Mouse (Mus musculus) large intestine, adult 2 months (tissue): ENCODE measurements at regions not wholly inside any gene's neighbourhood (a gene's known extent, or its start where the extent isn't known, plus 50 kb on each side); places are given as distances from the start of the nearest gene placed in this dataset.

Source experiments
- DNase-seq: peaks from one replicate; pipeline ENCODE4 v3.0.0-alpha.2; 2012; ENCODE audit warnings: low read depth, low spot score
- WGBS: fragments of 180-500 bp; shearing (Covaris S2); methylation state at CpG from one replicate; pipeline ENCODE4 v1.1.7; 2018; 5-methylcytosine and 5-hydroxymethylcytosine counted together

GRCm38 (mm10) chr1:186341878-186342277 is 224.8 kb upstream of the Lyplal1 start:
- no peak for DNase-seq
- WGBS, result 59% methylated on average over 3 of the region's 3 CpGs

- WGBS, result 72% methylated on average over 3 of the region's 3 CpGs
Measured at GRCm38 (mm10) chr1:186340701-186341100, 223.6 kb upstream of the Lyplal1 start.

GRCm38 (mm10) chr1:186317285-186317684 is 200.2 kb upstream of the Lyplal1 start:
- 54% methylated on average over 2 of the region's 2 CpGs for WGBS
- no peak for DNase-seq

More at GRCm38 (mm10) chr1:186340701-186341100, 223.6 kb upstream of the Lyplal1 start:
- no peak for DNase-seq

GRCm38 (mm10) chr1:186314180-186314579 is 197.1 kb upstream of the Lyplal1 start:
- DNase-seq, result no peak
- WGBS, result 84% methylated on average over 4 of the region's 4 CpGs

- no peak for DNase-seq
- 91% methylated on average over 9 of the region's 9 CpGs for WGBS
Measured at GRCm38 (mm10) chr1:186312698-186313097, 195.6 kb upstream of the Lyplal1 start.

GRCm38 (mm10) chr1:186312008-186312407 is 194.9 kb upstream of the Lyplal1 start:
- WGBS, result 83% methylated on average over 7 of the region's 7 CpGs
- no peak for DNase-seq

GRCm38 (mm10) chr1:186307627-186308026 is 190.5 kb upstream of the Lyplal1 start:
- WGBS, result 75% methylated on average over 6 of the region's 6 CpGs
- DNase-seq, result no peak

GRCm38 (mm10) chr1:186297464-186297863 is 180.4 kb upstream of the Lyplal1 start:
- WGBS, result 71% methylated on average over 7 of the region's 7 CpGs
- DNase-seq, result no peak

- no peak for DNase-seq
Measured at GRCm38 (mm10) chr1:186295201-186295600, 178.1 kb upstream of the Lyplal1 start.

GRCm38 (mm10) chr1:186294635-186295034 is 177.5 kb upstream of the Lyplal1 start:
- DNase-seq, result no peak
- 50% methylated on average over 2 of the region's 2 CpGs for WGBS

More at GRCm38 (mm10) chr1:186295201-186295600, 178.1 kb upstream of the Lyplal1 start:
- 44% methylated on average over 2 of the region's 2 CpGs for WGBS

- no peak for DNase-seq
- WGBS, result 76% methylated on average over 2 of the region's 2 CpGs
Measured at GRCm38 (mm10) chr1:186289117-186289516, 172.0 kb upstream of the Lyplal1 start.

- WGBS, result 70% methylated on average over 8 of the region's 8 CpGs
Measured at GRCm38 (mm10) chr1:186287831-186288230, 170.7 kb upstream of the Lyplal1 start.

GRCm38 (mm10) chr1:186286401-186286800 is 169.3 kb upstream of the Lyplal1 start:
- no peak for DNase-seq
- 63% methylated on average over 4 of the region's 4 CpGs for WGBS

More at GRCm38 (mm10) chr1:186287831-186288230, 170.7 kb upstream of the Lyplal1 start:
- DNase-seq, result no peak

GRCm38 (mm10) chr1:186277981-186278634 is 161.0 kb upstream of the Lyplal1 start:
- no peak for DNase-seq
- WGBS, result 86% methylated on average over 11 of the region's 11 CpGs

- DNase-seq, result no peak
- 83% methylated on average over 2 of the region's 2 CpGs for WGBS
Measured at GRCm38 (mm10) chr1:186271436-186271835, 154.3 kb upstream of the Lyplal1 start.

GRCm38 (mm10) chr1:186267317-186267716 is 150.2 kb upstream of the Lyplal1 start:
- WGBS, result 38% methylated on average over 2 of the region's 2 CpGs
- no peak for DNase-seq

GRCm38 (mm10) chr1:186264639-186265038 is 147.5 kb upstream of the Lyplal1 start:
- no peak for DNase-seq
- WGBS, result 36% methylated on average over 3 of the region's 3 CpGs

GRCm38 (mm10) chr1:186263955-186264354 is 146.8 kb upstream of the Lyplal1 start:
- no peak for DNase-seq
- 39% methylated on average over 7 of the region's 7 CpGs for WGBS

- WGBS, result 52% methylated on average over 3 of the region's 3 CpGs
- DNase-seq, result no peak
Measured at GRCm38 (mm10) chr1:186263196-186263595, 146.1 kb upstream of the Lyplal1 start.

GRCm38 (mm10) chr1:186262040-186262439 is 144.9 kb upstream of the Lyplal1 start:
- DNase-seq, result no peak

GRCm38 (mm10) chr1:186261326-186261833 is 144.3 kb upstream of the Lyplal1 start:
- WGBS, result 14% methylated on average over 4 of the region's 4 CpGs
- DNase-seq, result no peak

More at GRCm38 (mm10) chr1:186262040-186262439, 144.9 kb upstream of the Lyplal1 start:
- WGBS, result 71% methylated on average over 6 of the region's 6 CpGs
